Mouse (Mus musculus): ENCODE measurements around the gene B130006D01Rik.
"Not testable (repeated sequence)": the region's sequence is repeated elsewhere in the genome, so short reads cannot be mapped to it uniquely, and the experiment has no call there.

The B130006D01Rik gene

GRCm38 (mm10) chr11:95713225-95713810 lies 10.1 kb upstream of the B130006D01Rik start:
- DNase-seq (ENCODE audit: low spot score in 2 of 2), result peak in 1 of 2 experiments; percentile 57

GRCm38 (mm10) chr11:95713811-95714241 lies 9.6 kb upstream of the B130006D01Rik start:
- no peak for DNase-seq (ENCODE audit: low spot score in 2 of 2)

- DNase-seq (ENCODE audit: low spot score in 2 of 2), result no peak
Observed at GRCm38 (mm10) chr11:95714411-95714810, 9.0 kb upstream of the B130006D01Rik start.

GRCm38 (mm10) chr11:95716136-95716535 lies 7.3 kb upstream of the B130006D01Rik start:
- DNase-seq (ENCODE audit: low spot score in 2 of 2), result no peak

- DNase-seq (ENCODE audit: low spot score in 2 of 2), result no peak
Observed at GRCm38 (mm10) chr11:95719356-95719755, 4.0 kb upstream of the B130006D01Rik start.

GRCm38 (mm10) chr11:95724466-95724865 lies 1.1 kb downstream of the B130006D01Rik start:
- no peak for DNase-seq (ENCODE audit: low spot score in 2 of 2)

- DNase-seq (ENCODE audit: low spot score in 2 of 2), result no peak
Observed at GRCm38 (mm10) chr11:95726156-95726555, 2.8 kb downstream of the B130006D01Rik start.

GRCm38 (mm10) chr11:95727947-95728346 lies 4.6 kb downstream of the B130006D01Rik start:
- DNase-seq (ENCODE audit: low spot score in 2 of 2), result no peak

GRCm38 (mm10) chr11:95728916-95729907 lies 5.8 kb downstream of the B130006D01Rik start:
- DNase-seq (ENCODE audit: low spot score in 2 of 2), result no peak

GRCm38 (mm10) chr11:95734485-95734884 lies 11.1 kb downstream of the B130006D01Rik start:
- DNase-seq (ENCODE audit: low spot score in 2 of 2), result no peak

GRCm38 (mm10) chr11:95737811-95738210 lies 14.4 kb downstream of the B130006D01Rik start:
- DNase-seq (ENCODE audit: low spot score in 2 of 2), result no peak

GRCm38 (mm10) chr11:95744521-95744920 lies 21.1 kb downstream of the B130006D01Rik start:
- DNase-seq (ENCODE audit: low spot score in 2 of 2), result no peak

- DNase-seq (ENCODE audit: low spot score in 2 of 2), result no peak
Observed at GRCm38 (mm10) chr11:95746821-95747220, 23.4 kb downstream of the B130006D01Rik start.

- no peak for DNase-seq (ENCODE audit: low spot score in 2 of 2)
Observed at GRCm38 (mm10) chr11:95748331-95748730, 24.9 kb downstream of the B130006D01Rik start.

GRCm38 (mm10) chr11:95749619-95750018 lies 26.2 kb downstream of the B130006D01Rik start:
- no peak for DNase-seq (ENCODE audit: low spot score in 2 of 2)

- peak; percentile 57 to 84 for DNase-seq (ENCODE audit: low spot score in 2 of 2)
Observed at GRCm38 (mm10) chr11:95750995-95751394, 27.6 kb downstream of the B130006D01Rik start.

- not testable (repeated sequence) for DNase-seq (ENCODE audit: low spot score in 2 of 2)
Observed at GRCm38 (mm10) chr11:95755137-95755536, 31.8 kb downstream of the B130006D01Rik start.

GRCm38 (mm10) chr11:95760521-95760920 lies 37.1 kb downstream of the B130006D01Rik start:
- no peak for DNase-seq (ENCODE audit: low spot score in 2 of 2)

- DNase-seq (ENCODE audit: low spot score in 2 of 2), result no peak
Observed at GRCm38 (mm10) chr11:95762996-95763395, 39.6 kb downstream of the B130006D01Rik start.

- no peak for DNase-seq (ENCODE audit: low spot score in 2 of 2)
Observed at GRCm38 (mm10) chr11:95764806-95765205, 41.4 kb downstream of the B130006D01Rik start.

- DNase-seq (ENCODE audit: low spot score in 2 of 2), result no peak
Observed at GRCm38 (mm10) chr11:95765334-95765733, 41.9 kb downstream of the B130006D01Rik start.

GRCm38 (mm10) chr11:95768244-95768643 lies 44.9 kb downstream of the B130006D01Rik start:
- DNase-seq (ENCODE audit: low spot score in 2 of 2), result no peak

GRCm38 (mm10) chr11:95769208-95769607 lies 45.8 kb downstream of the B130006D01Rik start:
- no peak for DNase-seq (ENCODE audit: low spot score in 2 of 2)

All from cerebellum, postnatal 4 days (tissue).